Mouse (Mus musculus) urinary bladder, adult 18-20 months (tissue): ENCODE data around the gene Tmem191c.

Experiments
- DNase-seq, 2 experiments: peaks; one replicate each; pipeline ENCODE4 v3.0.0; 2022; ENCODE audit warnings: low spot score in 2 of 2, mixed read lengths in 2 of 2

The Tmem191c gene

GRCm38 (mm10) chr16:17266113-17266512, 9.8 kb upstream of the Tmem191c start:
- no peak for DNase-seq

- no peak for DNase-seq
Measured at GRCm38 (mm10) chr16:17267937-17268336, 7.9 kb upstream of the Tmem191c start.

GRCm38 (mm10) chr16:17269872-17270271, 6.0 kb upstream of the Tmem191c start:
- DNase-seq, result no peak

- DNase-seq, result no peak
Measured at GRCm38 (mm10) chr16:17271124-17271523, 4.8 kb upstream of the Tmem191c start.

GRCm38 (mm10) chr16:17271856-17272255, 4.0 kb upstream of the Tmem191c start:
- DNase-seq, result no peak

GRCm38 (mm10) chr16:17276164-17277151, 581 bp downstream of the Tmem191c start:
- peak; percentile 87 to 91 for DNase-seq

- no peak for DNase-seq
Measured at GRCm38 (mm10) chr16:17277342-17278211, 1.7 kb downstream of the Tmem191c start.

- no peak for DNase-seq
Measured at GRCm38 (mm10) chr16:17280471-17280870, 4.6 kb downstream of the Tmem191c start.

- no peak for DNase-seq
Measured at GRCm38 (mm10) chr16:17283151-17283550, 7.3 kb downstream of the Tmem191c start.

- DNase-seq, result no peak
Measured at GRCm38 (mm10) chr16:17287103-17287502, 11.2 kb downstream of the Tmem191c start.

GRCm38 (mm10) chr16:17291016-17291415, 15.1 kb downstream of the Tmem191c start:
- DNase-seq, result no peak

- peak; percentile 35 to 73 for DNase-seq
Measured at GRCm38 (mm10) chr16:17292751-17293150, 16.9 kb downstream of the Tmem191c start.

GRCm38 (mm10) chr16:17300818-17301217, 24.9 kb downstream of the Tmem191c start:
- no peak for DNase-seq

GRCm38 (mm10) chr16:17303521-17304245, 27.8 kb downstream of the Tmem191c start:
- no peak for DNase-seq

GRCm38 (mm10) chr16:17307461-17307860, 31.6 kb downstream of the Tmem191c start:
- no peak for DNase-seq

- no peak for DNase-seq
Measured at GRCm38 (mm10) chr16:17309036-17309435, 33.2 kb downstream of the Tmem191c start.

GRCm38 (mm10) chr16:17312531-17312930, 36.7 kb downstream of the Tmem191c start:
- DNase-seq, result no peak

- DNase-seq, result no peak
Measured at GRCm38 (mm10) chr16:17316554-17316953, 40.7 kb downstream of the Tmem191c start.

- DNase-seq, result no peak
Measured at GRCm38 (mm10) chr16:17321481-17321880, 45.6 kb downstream of the Tmem191c start.

GRCm38 (mm10) chr16:17324745-17325144, 48.9 kb downstream of the Tmem191c start:
- DNase-seq, result no peak

- DNase-seq, result no peak
Measured at GRCm38 (mm10) chr16:17326064-17326463, 50.2 kb downstream of the Tmem191c start.
